Mouse (Mus musculus) stomach, postnatal 0 days (tissue): ENCODE data around the gene Egfl7.

Source experiments
- CTCF ChIP-seq: IDR thresholded peaks from 2 replicates; pipeline ENCODE4 v1.5.1; 2016; ENCODE audit warnings: antibody characterized with exemption, low read depth, mild to moderate bottlenecking, moderate library complexity
- EP300 ChIP-seq: optimal IDR thresholded peaks from 2 replicates; pipeline ENCODE3; 2016; ENCODE audit warnings: antibody characterized with exemption

DNA sequence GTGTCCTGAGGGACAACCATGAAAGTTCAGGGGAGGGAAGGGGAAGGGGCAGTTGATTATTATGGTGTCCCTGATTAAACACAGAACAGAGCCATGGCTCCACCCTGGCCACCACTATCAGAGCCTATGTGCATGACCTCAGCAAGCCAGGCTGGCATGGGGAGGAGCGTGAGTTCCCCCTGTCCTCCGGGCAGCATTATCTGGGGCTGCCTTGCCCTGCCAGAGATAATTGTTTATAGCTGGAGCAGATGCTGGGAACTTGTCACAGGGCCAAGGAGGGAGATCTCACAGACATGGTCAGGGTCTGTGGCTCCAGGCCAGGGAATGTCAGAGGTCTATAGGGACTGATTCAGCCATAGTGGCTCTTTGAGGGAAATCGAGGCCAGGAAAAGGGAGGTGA, 29.0 kb upstream of the Egfl7 start:
- no peak for TF ChIP-seq CTCF
- TF ChIP-seq EP300, result no peak
